Mouse (Mus musculus) erythroblast, adult 5-6 weeks (primary cell): ENCODE results near the gene Kcnj5. TPM values are rescaled to one million over a fixed set of nuclear protein-coding genes. Genes with fewer than 3 reads are reported as not detected.

ENCODE experiments used
- ATAC-seq: replicated peaks from 2 replicates; pipeline ENCODE4 v1.8.0; 2016; ENCODE audit warnings: moderate number of reproducible peaks, mild to moderate bottlenecking, moderate TSS enrichment, inconsistent platforms; ENCODE audit not compliant: poor library complexity, low FRiP score, severe bottlenecking
- total RNA-seq, 2 experiments: library from RNA; stranded (forward) in 1 of 2; stranded (reverse) in 1 of 2; fragments of 150-400 nt in 1 of 2; fragments of 200-764, 138-1000 nt in 1 of 2; gene quantifications; 2 replicates each; pipeline versions ENCODE4 v1.2.3 to v1.2.4; 2015 to 2017; ENCODE audit warnings: low replicate concordance in 2 of 2

Gene Kcnj5
- total RNA-seq (2015; ENCODE audit: low replicate concordance), result 0.19 TPM in 1 of 2 replicates, not detected in the other
- total RNA-seq (2017; ENCODE audit: low replicate concordance), result 0.43 and 1.5 TPM in 2 replicates

GRCm38 (mm10) chr9:32344051-32344450 is at the start of gene Kcnj5:
Kcnj5 (minus strand) TSS chr9:32344350.
- ATAC-seq, result no peak

DNA sequence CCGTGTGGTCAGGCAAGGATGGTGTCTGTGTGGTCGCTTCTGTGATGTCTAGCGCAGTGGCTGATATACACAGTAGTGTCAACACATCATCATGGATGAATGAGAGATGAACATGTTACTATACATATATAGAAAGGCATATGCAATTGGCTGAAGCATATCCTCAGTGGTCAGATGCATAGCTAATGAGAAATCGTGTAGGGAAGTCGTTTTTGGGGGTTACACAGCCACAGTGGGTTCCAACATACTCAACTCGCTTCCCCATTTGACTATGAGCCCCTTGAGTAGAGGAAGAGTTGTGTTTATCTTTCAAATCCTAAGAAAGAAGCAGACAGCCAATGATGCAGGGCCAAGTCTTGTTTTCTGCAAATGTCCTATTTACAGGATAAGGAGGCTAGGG is 48.6 kb upstream of the Kcnj5 start:
- ATAC-seq, result no peak

DNA sequence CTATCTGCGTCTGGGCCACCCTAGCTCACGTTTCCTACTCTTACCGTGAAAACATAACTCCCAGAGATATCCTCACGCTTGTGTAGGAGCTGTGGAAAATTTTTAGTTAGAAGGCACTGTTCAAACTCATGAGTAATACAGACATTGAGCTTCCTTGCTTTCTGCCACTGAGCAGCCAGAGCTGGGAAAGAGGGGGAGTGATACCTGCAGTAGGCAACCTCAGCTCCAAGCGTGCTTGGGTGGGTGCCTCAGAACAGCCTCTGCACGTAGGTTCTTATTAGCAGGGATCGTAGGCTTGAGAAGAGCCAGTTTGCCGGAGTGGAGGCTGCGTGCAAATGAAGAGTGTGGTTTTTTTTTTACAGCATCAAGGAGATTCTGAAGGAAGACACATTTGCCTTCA is 47.6 kb upstream of the Kcnj5 start:
- no peak for ATAC-seq

DNA sequence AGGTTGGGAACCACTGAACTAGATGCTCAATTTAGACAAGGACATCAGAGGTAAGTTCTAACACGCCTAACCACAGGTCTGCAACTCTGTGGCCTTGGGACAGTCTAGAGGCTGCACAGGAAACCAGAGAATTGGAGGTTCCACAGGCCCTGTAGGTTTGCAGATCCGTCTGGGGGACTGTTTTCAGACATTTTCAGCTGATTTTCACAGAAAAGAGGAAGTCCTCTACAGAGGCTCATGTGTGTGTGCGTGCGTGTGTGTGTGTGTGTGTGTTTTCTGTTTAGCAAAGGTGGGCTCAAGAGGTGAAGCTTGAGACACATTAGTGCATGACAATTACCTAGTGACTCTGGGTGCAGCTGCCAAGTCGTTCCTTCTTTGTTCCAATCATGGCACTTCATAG is 46.9 kb upstream of the Kcnj5 start:
- ATAC-seq, result no peak

- no peak for ATAC-seq
These were observed 44.0 kb upstream of the Kcnj5 start for GRCm38 (mm10) chr9:32388120-32388519.

- no peak for ATAC-seq
These were observed 40.8 kb upstream of the Kcnj5 start for GRCm38 (mm10) chr9:32384906-32385305.

- ATAC-seq, result no peak
These were observed 32.9 kb upstream of the Kcnj5 start for GRCm38 (mm10) chr9:32376863-32377590.

GRCm38 (mm10) chr9:32376031-32376430 is 31.9 kb upstream of the Kcnj5 start:
- no peak for ATAC-seq

- ATAC-seq, result no peak
These were observed 29.5 kb upstream of the Kcnj5 start for GRCm38 (mm10) chr9:32373656-32374055.

DNA sequence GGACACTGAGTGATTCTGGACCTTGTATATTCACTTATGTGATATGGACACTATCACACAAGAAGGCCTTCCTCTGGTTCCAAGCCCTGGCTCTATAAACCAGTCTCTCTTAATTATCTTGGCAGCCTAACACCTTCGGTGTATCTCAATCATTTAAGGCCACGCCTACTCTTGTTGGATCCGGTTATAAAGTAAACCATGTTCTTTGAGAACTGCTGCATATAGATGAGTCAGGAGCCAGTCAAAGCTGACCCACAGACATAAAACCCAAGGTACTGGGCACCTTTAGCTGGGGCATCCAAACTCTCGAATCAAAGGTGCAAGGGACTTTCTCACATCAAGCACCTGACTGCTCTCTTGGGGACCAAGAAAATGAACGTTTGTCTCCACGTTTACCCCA is 28.1 kb upstream of the Kcnj5 start, which contains the start of gene Kcnj1:
TSS of gene Kcnj1 (plus strand) at position 292 of the 400 bp plus-strand sequence.
- no peak for ATAC-seq

GRCm38 (mm10) chr9:32369388-32369787 is 25.2 kb upstream of the Kcnj5 start:
- no peak for ATAC-seq

DNA sequence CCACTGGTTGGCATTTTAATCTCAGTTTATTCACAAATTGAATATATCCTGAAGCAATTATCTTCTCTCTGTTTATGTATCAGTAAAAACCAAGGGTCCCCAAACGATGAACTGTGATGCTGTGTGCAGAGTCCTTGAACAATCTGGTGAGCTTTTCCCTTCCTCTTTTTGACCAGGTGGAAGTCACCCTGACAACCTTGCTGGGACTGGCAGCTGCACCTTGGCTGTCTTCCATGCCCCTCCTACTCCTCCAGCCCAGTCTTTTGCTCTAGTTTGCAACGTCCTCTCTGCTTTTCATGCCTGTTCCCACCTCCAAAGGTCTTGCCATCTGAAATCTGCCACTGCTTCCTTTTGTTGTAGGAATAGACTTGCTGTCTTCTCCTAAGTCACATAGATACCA is 24.7 kb upstream of the Kcnj5 start:
- ATAC-seq, result no peak

DNA sequence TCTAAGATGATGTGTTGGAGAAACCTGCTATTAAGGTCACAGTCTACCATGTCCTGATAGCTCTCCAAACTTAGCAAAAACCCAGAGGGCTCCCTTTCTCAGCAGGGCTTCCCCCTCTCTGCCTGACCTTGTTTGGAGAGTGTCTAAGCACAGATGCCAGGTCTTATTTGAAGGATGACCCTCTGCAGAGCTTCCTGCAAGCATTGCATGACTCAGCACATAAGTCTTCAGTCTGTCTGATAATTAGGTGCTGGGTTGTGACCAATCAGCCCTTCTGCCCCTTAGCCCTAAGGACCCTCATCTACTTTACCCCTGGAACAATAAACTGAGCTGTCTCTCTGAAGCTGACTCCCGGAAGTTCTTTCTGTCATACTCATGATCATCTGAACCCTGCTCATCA is 16.6 kb upstream of the Kcnj5 start:
- ATAC-seq, result no peak

DNA sequence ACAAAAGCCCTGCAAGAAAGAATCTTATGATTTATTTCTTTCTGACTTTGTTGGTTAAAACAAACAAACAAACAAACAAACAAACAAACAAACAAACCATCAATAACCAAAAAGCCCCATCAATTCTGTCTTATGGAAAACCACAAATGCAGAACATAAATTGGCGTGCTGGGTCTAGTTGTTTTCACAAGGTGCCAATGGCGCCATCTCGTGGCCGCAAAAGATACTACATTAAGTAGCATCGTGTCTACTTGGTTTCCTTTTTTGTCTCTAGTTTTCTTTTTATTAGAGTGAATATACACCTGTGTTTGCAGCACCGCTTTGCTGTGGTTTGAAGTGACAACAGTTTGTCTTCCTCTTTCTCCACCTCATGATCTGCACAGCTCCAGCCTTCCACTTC is 6.2 kb upstream of the Kcnj5 start:
- no peak for ATAC-seq

- ATAC-seq, result no peak
These were observed 5.2 kb upstream of the Kcnj5 start for GRCm38 (mm10) chr9:32349344-32349743.

DNA sequence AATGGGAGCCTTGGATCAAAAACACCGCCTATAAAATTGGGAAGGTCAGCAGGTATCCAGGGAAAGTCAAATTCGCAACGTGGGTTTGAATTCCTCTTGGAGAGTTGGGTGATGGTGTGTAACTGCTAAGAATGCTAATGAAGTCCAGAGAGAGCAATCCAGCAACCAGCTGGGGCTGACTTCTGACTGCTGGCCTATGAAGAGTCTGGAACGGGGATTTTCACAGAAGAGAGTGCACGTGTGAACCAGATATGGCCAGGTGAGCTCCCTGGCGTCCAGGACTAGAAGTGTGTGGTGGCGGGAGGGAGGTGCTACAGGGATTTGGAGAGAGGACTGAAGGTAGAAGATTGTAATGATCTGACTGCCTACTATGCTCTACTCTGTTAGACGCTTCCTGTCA is 3.9 kb upstream of the Kcnj5 start:
- ATAC-seq, result no peak

GRCm38 (mm10) chr9:32344489-32344888 is 339 bp upstream of the Kcnj5 start:
- ATAC-seq, result no peak

- no peak for ATAC-seq
These were observed 1.2 kb downstream of the Kcnj5 start for GRCm38 (mm10) chr9:32342929-32343328.

- ATAC-seq, result no peak
These were observed 3.3 kb downstream of the Kcnj5 start for GRCm38 (mm10) chr9:32340831-32341230.

DNA sequence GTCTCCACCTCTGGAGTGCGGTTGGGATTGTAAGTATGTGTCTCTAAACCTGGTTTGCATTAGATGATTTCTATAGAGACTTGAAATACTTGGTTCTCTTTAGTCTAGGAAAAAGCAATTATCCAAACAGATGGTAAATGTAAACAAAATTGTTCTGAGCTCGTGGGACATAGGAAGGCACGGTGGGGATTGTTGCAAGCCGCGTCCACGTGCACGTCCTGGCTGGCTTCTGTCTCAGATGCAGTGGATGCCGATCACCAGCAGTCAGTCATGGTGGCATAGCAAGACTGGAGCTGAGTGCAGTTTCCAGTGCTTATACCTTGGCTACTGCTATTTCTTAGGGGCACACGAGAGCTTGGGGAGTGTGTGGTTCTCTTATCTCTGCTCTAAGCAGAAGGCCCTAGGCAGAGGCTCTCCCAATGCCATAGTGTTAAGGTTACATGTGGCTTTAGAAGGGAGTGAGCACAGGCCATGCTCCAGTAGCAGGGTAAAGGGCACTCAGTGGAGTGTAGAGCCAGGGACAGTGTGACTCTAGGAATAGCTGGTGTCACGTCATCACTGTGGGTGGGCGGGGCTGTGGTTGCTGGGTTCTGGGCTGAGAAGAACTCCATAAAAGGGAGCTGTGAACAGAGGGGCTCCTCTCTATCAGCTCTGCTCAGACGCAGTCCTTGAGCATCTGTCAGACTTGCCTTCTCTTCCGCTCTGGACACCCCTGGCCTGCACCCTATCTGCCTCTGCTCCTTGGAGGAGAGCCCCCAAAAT is 8.6 kb downstream of the Kcnj5 start:
- no peak for ATAC-seq

GRCm38 (mm10) chr9:32331162-32331561 is 13.0 kb downstream of the Kcnj5 start:
- no peak for ATAC-seq
